Mouse (Mus musculus): ENCODE measurements around the gene Prkce. TPM values are rescaled to one million over a fixed set of nuclear protein-coding genes. Genes with fewer than 3 reads are reported as not detected.

Gene Prkce
- total RNA-seq, 2 experiments from 2014 or later = 9.3 to 10.2 TPM

DNA sequence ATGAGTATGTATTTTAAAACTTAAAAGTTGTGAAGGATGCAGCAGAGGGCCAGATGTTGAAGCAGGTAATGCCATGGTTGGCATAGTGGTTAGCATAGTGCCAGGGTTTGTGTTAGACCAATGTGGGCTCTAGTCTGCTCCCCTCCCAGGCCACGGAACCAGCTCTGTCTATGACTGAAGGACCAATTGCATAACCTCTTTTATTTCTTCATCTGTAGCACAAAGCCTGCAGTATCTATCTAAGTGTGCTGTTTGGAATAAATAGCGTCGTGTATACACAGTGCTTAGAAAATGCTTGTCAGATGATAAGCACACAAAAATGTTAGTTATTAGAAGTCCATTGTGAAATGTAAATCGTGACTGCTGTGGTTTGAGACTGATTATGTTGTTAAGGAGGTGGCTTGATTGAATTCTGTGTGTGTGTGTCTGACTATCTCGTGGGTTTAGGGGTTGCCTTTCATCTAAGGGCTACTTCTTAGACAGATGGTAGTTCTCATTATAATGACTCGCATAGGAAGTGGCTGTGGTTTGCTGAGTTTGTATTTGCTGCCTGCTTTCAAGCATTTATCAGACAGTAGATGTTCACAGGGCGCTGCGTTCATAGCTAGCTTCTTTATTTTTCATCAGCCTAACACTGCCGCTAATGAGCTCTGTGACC is 17.1 kb downstream of the Prkce start:
- no peak overlapping the region for H3K4me3 ChIP-seq
- TF ChIP-seq CTCF (IDR thresholded peaks at IDR 0.05) = no peak
- no peak overlapping the region for H3K27ac ChIP-seq
- intact Hi-C loops (cut with DNase I) = no loop called here
- DNase-seq = no peak

DNA sequence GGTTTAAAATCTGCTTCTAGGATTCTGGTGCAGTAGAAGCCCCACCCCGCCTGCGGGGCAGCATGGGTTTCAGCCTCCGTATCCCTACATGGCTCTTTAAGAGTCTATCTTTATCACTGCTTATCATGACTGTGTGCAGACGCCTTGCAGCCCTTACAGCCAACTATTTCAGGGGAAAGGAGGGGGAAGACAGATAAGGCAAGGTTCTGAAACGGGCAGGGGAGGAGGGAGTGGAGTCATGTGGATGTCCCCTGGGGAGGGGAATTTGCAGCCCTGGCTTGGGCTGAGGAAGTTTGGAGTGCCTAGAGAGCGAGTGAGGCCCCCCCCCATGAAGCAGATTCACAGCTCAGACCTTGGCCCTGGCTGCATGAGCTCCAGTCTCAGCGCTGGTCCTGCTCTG is 18.0 kb downstream of the Prkce start:
- no peak for DNase-seq
- TF ChIP-seq CTCF (IDR thresholded peaks at IDR 0.05) = no peak
- peak overlapping the region; percentile 56 for H3K27ac ChIP-seq
- H3K4me3 ChIP-seq = peak overlapping the region; percentile 40
- intact Hi-C loops (cut with DNase I) = no loop called here

DNA sequence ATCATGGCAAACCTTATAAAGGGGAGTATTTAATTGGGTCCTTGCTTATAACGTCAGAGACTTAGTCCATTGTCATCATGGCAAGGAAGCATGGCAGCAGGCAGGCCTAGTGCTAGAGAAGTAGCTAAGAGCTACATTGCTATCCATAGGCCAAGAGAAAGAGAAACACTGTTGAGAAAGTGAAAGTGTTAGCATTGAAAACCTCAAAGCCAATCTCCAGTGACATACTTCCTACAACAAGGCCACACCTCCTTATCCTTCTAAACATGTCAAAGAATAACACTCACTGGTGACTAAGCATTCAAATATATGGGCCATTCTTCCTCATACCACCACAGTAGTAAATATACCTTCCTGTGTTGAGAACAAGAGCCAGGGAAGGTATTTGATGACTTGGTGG is 20.2 kb downstream of the Prkce start:
- intact Hi-C loops (cut with DNase I) = no loop called here
- no peak for DNase-seq
- TF ChIP-seq CTCF (IDR thresholded peaks at IDR 0.05) = no peak
- Histone ChIP-seq H3K4me3 (no peak overlapping the region), H3K27ac (no peak overlapping the region)

DNA sequence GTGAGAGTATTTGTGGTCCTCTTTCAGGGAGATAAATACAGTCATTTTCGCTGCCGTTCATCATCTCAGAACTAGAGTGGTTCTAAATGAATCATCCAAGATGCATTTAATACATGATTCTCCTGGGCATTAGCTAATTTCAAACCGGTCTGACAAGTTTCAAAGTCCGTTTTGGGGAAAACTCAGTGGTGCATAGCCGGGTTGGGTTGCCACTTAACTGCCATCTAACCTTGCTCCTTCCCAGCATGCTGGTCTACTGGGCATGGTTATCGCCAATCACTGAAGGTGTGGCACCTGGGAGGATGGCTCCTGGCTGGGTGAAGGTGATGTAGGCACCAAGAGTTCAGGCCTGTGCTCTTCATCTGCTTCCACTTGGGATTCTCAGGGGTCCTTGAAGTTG is 26.4 kb downstream of the Prkce start:
- intact Hi-C loops (cut with DNase I) = no loop called here
- DNase-seq = no peak
- TF ChIP-seq CTCF (IDR thresholded peaks at IDR 0.05) = no peak
- no peak overlapping the region for H3K4me3 ChIP-seq
- no peak overlapping the region for H3K27ac ChIP-seq

DNA sequence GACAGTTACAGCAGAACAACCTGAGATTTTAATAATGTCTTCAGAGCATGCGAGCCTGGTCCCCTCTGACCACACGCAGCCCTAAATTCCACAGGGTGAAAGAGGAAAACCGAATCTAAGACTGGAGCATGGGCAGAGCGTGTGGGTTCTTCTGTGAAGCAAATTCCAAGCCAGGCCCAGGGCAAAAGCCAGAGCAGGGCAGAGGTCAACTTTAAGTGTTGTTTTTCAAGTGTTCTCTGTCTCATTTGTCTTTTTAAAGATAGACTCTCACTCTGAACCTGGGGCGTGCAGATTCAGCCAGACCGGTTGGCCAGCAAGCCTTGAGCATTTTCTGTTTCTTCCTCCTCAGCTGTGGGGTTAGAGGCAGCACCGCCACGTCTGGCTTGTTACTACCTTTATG is 27.3 kb downstream of the Prkce start:
- TF ChIP-seq CTCF (IDR thresholded peaks at IDR 0.05) = no peak
- intact Hi-C loops (cut with DNase I) = no loop called here
- Histone ChIP-seq H3K27ac (no peak overlapping the region), H3K4me3 (no peak overlapping the region)
- no peak for DNase-seq

DNA sequence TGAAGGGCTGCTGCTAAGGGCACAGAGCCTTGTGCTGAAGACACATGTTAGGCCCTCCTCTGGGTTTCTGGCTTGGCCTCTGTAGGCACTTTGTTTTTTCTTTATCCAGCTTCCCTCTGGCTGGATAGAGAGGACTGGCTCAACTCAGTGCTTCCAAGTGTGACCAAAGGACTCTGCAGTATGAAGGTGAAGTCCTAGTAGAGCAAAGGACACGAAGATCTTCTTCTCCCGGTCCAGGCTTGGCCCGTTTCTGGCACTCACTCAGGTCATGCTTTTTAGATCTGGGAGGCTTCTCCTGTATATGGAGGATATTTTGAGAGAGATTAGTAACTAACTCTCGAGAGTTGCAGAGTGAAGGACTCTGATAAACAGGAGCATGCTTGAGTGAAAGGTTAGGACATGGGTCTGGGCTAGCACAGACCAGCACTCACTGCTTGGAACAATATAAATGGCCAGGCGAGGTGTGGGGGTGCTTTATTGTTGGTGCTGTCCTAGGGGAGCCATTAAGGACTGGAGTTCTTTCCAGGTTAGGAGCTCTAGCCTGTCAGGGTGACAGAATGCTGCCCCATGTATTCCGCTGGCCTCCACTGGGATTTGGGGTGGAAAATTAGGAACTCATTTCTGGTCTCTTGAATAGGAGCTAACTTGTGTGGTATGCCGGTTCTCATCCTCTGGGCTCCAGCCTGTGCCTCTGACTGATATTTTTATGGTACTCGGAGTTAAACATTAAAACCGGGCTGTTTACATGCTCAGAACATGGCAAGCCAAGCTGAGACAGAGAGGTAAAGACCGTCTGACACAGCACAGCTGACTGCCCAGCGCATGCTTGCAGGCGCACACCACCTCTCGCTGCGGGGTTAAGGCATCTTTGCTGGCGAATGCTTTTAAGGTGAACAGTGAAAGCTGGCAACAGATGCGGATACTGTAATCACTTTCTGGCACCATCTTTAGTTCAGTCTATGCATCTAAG is 31.2 kb downstream of the Prkce start:
- Histone ChIP-seq H3K27ac (no peak overlapping the region), H3K4me3 (no peak overlapping the region)
- intact Hi-C loops (cut with DNase I) = no loop called here
- no peak for TF ChIP-seq CTCF (IDR thresholded peaks at IDR 0.05)
- DNase-seq = no peak

DNA sequence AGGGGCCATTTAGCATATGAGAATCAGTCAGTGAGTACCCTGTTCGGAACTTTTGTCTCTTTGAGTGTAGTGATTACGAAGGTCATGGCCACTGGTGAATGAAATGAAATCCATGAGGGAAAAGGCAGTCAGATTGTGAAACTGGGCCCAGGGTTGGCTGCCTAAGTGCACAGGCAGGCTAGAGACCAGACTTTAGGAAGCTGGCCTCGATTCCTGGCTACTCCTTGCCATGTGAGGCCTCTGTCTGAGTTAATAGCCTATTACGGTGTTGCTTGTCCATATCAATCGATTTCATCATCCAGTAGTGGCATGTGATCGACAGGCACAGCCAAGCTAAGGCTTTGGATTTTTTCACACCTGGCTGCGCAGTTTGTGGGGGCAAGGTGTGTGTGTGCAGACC is 34.4 kb downstream of the Prkce start:
- DNase-seq = peak; percentile 46

DNA sequence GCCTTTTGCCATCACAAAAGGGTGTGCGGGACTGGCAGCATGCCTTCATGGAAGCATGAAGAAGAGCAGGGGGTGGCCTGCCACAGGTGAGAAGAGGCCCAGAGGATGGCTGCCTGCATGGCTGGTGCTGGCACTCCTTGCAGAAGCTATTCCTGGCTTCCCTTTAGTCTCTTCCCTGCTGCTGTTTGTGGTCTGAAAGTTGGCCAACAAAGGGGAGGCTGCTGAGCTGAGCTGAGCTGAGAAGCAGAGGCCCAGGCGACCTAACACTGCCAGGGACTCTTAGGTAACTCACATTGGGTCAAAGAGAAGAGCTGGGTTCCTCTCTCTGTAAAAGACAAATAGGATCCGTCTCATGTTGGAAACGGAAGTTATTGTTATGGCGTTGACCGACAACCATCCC is 35.4 kb downstream of the Prkce start:
- TF ChIP-seq CTCF (IDR thresholded peaks at IDR 0.05) = no peak
- Histone ChIP-seq H3K27ac (peak overlapping the region; percentile 67), H3K4me3 (no peak overlapping the region)
- peak; percentile 68 for DNase-seq
- intact Hi-C loops (cut with DNase I) = no loop called here

More for the DNA sequence above, 34.4 kb downstream of the Prkce start:
- TF ChIP-seq CTCF (IDR thresholded peaks at IDR 0.05) = no peak
- H3K4me3 ChIP-seq = no peak overlapping the region
- H3K27ac ChIP-seq = peak overlapping the region; percentile 13; the same call in 1 of the 2 replicates
- intact Hi-C loops (cut with DNase I) = no loop called here

DNA sequence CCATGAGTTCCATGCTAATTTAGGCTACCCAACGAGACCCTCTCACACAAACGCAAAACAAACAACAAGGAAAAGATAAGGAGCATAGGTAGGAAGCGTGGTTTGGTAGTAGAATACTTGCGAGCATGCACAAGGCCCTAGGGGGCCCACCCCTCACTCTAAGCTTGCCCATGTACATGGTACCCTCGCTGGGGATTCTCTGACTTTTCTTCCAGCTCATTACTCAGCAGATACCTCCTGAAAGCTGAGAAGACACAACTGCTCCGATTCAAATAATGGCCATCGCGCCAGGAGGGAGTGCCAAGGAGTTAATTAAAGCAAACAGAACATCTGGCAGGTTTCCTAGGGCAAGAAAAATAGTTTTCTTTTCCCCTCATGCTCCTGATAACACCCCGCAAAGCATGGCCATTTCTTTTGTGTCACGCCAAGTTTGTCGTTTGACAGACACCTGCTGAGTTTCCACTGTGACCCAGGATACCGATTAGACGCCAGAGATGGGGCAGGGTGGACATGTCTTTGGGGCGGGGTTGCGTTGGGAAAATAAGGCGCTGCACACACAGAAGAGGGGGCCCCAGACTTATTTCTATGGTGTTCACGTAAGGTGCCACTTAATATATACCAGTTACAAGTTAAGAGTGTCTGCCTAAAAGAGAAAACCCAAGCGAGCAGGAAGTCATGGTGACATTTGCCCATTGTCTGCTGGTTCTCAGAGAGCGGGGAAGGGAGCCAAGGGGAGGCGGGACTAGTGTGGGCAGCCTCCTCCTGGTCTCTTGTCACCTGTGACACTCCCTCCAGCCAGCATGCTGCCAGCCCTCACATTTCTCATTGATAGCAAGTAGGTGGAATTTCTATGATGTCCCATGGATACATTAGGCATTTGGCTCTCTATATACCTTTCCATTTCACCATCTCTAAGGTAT is 36.2 kb downstream of the Prkce start:
- Histone ChIP-seq H3K4me3 (peak overlapping the region; percentile 43), H3K27ac (peak overlapping the region; percentile 67)
- intact Hi-C loops (cut with DNase I) = no loop called here
- DNase-seq = peak; percentile 42
- TF ChIP-seq CTCF (IDR thresholded peaks at IDR 0.05) = no peak

DNA sequence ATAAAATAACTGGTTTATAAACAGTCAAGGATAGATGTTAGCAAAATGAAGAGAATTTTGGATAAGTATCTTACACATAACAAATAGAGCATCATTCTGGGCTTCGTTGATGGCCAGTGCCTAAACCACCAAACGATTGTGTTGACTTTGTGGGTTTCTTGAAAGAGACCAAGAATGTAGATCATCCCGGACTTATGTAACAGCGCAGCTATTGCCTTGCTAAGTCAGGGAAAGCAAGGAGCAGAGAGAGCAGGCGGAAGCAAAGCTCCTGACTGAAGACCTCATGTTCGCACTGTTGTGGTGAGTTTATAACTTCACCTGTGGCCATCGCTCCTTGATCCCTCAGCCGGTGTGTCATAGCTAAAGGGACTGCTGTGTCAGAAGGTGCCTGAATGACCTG is 38.7 kb downstream of the Prkce start:
- intact Hi-C loops (cut with DNase I) = no loop called here
- TF ChIP-seq CTCF (IDR thresholded peaks at IDR 0.05) = no peak
- Histone ChIP-seq H3K4me3 (no peak overlapping the region), H3K27ac (no peak overlapping the region)
- no peak for DNase-seq

DNA sequence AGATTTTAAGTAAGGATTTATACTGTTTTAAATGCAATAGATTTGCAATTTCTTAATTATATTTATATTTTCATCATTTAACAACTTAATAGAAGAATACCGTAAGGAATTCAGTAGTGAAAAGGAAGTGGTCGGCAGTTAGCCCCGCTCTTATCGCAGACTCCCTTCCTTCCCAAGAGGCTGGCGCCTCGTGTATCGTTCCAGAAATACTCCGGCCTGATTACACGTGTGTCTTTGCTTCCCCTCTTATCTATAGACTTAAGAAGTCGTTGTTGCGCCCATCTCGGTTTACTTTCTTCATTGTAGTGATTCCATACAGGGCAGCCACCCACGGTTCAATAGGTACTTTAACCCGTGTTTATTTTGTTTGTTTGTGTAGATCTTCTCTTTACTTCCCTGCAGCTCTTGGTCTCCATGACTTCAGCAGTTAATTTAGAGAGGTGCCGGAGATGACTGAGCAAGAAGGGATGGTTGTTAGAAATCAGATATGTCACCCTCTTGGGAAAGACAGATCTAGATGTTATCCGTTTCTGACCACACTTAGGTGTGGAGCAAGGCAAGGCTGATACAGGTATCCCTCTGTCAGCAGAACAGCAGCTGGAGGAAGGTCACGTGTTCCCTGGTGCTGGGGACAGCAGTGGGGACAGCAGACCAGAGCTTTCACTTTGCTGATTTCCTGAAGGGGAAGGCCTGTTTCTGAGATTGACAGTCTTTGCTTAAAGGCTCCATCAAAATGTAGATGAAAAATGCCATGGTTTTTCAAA is 40.7 kb downstream of the Prkce start:
- intact Hi-C loops (cut with DNase I) = no loop called here
- DNase-seq = no peak
- TF ChIP-seq CTCF (IDR thresholded peaks at IDR 0.05) = no peak
- Histone ChIP-seq H3K4me3 (no peak overlapping the region), H3K27ac (no peak overlapping the region)

DNA sequence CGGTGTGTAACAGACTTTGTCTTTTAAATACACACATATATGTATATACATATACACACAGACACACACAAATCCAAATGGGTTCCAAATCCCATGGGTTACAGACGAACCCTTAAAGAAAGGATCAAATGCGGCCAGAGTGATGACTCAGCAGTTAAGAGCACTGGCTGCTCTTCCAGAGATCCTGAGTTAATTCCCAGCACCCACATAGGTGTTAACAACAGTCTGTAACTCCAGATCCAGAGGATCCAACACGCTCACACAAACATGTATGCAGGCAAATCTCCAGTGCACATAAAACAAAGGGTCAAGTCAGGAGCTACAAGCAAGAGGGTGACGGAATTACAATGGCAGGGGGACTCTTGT is 41.2 kb downstream of the Prkce start:
- TF ChIP-seq CTCF (IDR thresholded peaks at IDR 0.05) = no peak
- intact Hi-C loops (cut with DNase I) = no loop called here

More for the DNA sequence above, 41.2 kb downstream of the Prkce start:
- H3K4me3 ChIP-seq = no peak overlapping the region
- no peak for DNase-seq
- H3K27ac ChIP-seq = peak overlapping the region; percentile 50; the same call in 1 of the 2 replicates

Data from gastrocnemius, adult 2 months (tissue).